Mouse (Mus musculus): ENCODE data around the gene Dkk3. TPM values are rescaled to one million over a fixed set of nuclear protein-coding genes. Genes with fewer than 3 reads are reported as not detected.

The Dkk3 gene
- 11.0 and 12.0 TPM in 2 replicates for polyA plus RNA-seq (2014; fragmentation: Nextera tagmentation; extraction: Ambion mirVana)

GRCm38 (mm10) chr7:112158942-112159341 lies at the start of gene Dkk3:
Gene Dkk3 (minus strand): TSS chr7:112159057.
- Histone ChIP-seq H3K9ac (ENCODE audit: low read depth, low read length) (peak within 1 kb of the TSS; percentile 34; the same call in 1 of the 2 replicates), H3K27me3 (replicated peaks; ENCODE audit: control insufficient read depth, insufficient read depth, low read length) (peaks cover 21% of the 10 kb centered on the region), H3K4me2 (peak within 1 kb of the TSS; percentile 60), H3K4me1 (replicated peaks; ENCODE audit: control insufficient read depth, insufficient read depth, low read length) (no peaks in the 10 kb centered on the region), H3K27ac (ENCODE audit: low read depth, low read length) (no peak within 1 kb of the TSS), H3K9me3 (ENCODE audit: control insufficient read depth, low read length) (no peaks in the 10 kb centered on the region), H3K36me3 (ENCODE audit: control insufficient read depth, insufficient read depth, low read length) (no peaks in the 10 kb centered on the region), H3K4me3 (ENCODE audit: low read depth, low read length) (peak within 1 kb of the TSS; percentile 53)
- DNase-seq (ENCODE audit: low spot score) (peak; percentile 49), ATAC-seq (replicated peaks; ENCODE audit: low FRiP score) (peak; percentile 25)
- 6% methylated on average over 21 of the region's 21 CpGs for WGBS

GRCm38 (mm10) chr7:112207717-112208116 lies 48.9 kb upstream of the Dkk3 start:
- no peak for DNase-seq (ENCODE audit: low spot score)

GRCm38 (mm10) chr7:112205513-112205912 lies 46.7 kb upstream of the Dkk3 start:
- H3K4me1 ChIP-seq (replicated peaks; ENCODE audit: control insufficient read depth, insufficient read depth, low read length), result peaks cover 10% of the 10 kb centered on the region; the same call in 1 of the 2 replicates
- 83% methylated on average over 6 of the region's 6 CpGs for WGBS
- H3K27ac ChIP-seq (ENCODE audit: low read depth, low read length), result no peak overlapping the region
- H3K9me3 ChIP-seq (ENCODE audit: control insufficient read depth, low read length), result no peaks in the 10 kb centered on the region
- H3K27me3 ChIP-seq (replicated peaks; ENCODE audit: control insufficient read depth, insufficient read depth, low read length), result no peaks in the 10 kb centered on the region
- no peaks in the 10 kb centered on the region for H3K36me3 ChIP-seq (ENCODE audit: control insufficient read depth, insufficient read depth, low read length)
- no peak for ATAC-seq (replicated peaks; ENCODE audit: low FRiP score)
- H3K4me3 ChIP-seq (ENCODE audit: low read depth, low read length), result no peak overlapping the region
- no peak overlapping the region for H3K4me2 ChIP-seq
- no peak overlapping the region for H3K9ac ChIP-seq (ENCODE audit: low read depth, low read length)
- no peak for DNase-seq (ENCODE audit: low spot score)

More at GRCm38 (mm10) chr7:112207717-112208116, 48.9 kb upstream of the Dkk3 start:
- Histone ChIP-seq H3K36me3 (ENCODE audit: control insufficient read depth, insufficient read depth, low read length) (no peaks in the 10 kb centered on the region), H3K27ac (ENCODE audit: low read depth, low read length) (no peak overlapping the region), H3K4me3 (ENCODE audit: low read depth, low read length) (no peak overlapping the region), H3K4me2 (no peak overlapping the region), H3K9me3 (ENCODE audit: control insufficient read depth, low read length) (no peaks in the 10 kb centered on the region), H3K27me3 (replicated peaks; ENCODE audit: control insufficient read depth, insufficient read depth, low read length) (no peaks in the 10 kb centered on the region), H3K4me1 (replicated peaks; ENCODE audit: control insufficient read depth, insufficient read depth, low read length) (peaks cover 8% of the 10 kb centered on the region; the same call in 1 of the 2 replicates), H3K9ac (ENCODE audit: low read depth, low read length) (no peak overlapping the region)
- no peak for ATAC-seq (replicated peaks; ENCODE audit: low FRiP score)
- 84% methylated on average over 6 of the region's 6 CpGs for WGBS

GRCm38 (mm10) chr7:112204380-112204963 lies 45.6 kb upstream of the Dkk3 start:
- peaks cover 10% of the 10 kb centered on the region; the same call in 1 of the 2 replicates for H3K4me1 ChIP-seq (replicated peaks; ENCODE audit: control insufficient read depth, insufficient read depth, low read length)
- no peak overlapping the region for H3K9ac ChIP-seq (ENCODE audit: low read depth, low read length)
- WGBS, result 50% methylated on average over 6 of the region's 6 CpGs
- ATAC-seq (replicated peaks; ENCODE audit: low FRiP score), result no peak
- DNase-seq (ENCODE audit: low spot score), result no peak
- H3K27me3 ChIP-seq (replicated peaks; ENCODE audit: control insufficient read depth, insufficient read depth, low read length), result no peaks in the 10 kb centered on the region
- peak overlapping the region; percentile 5; the same call in 1 of the 2 replicates for H3K27ac ChIP-seq (ENCODE audit: low read depth, low read length)
- H3K4me3 ChIP-seq (ENCODE audit: low read depth, low read length), result no peak overlapping the region
- no peak overlapping the region for H3K4me2 ChIP-seq
- no peaks in the 10 kb centered on the region for H3K36me3 ChIP-seq (ENCODE audit: control insufficient read depth, insufficient read depth, low read length)
- no peaks in the 10 kb centered on the region for H3K9me3 ChIP-seq (ENCODE audit: control insufficient read depth, low read length)

- ATAC-seq (replicated peaks; ENCODE audit: low FRiP score), result no peak
- Histone ChIP-seq H3K4me3 (ENCODE audit: low read depth, low read length) (no peak overlapping the region), H3K9me3 (ENCODE audit: control insufficient read depth, low read length) (no peaks in the 10 kb centered on the region), H3K4me2 (no peak overlapping the region), H3K4me1 (replicated peaks; ENCODE audit: control insufficient read depth, insufficient read depth, low read length) (peaks cover 9% of the 10 kb centered on the region; the same call in 1 of the 2 replicates), H3K27ac (ENCODE audit: low read depth, low read length) (no peak overlapping the region), H3K9ac (ENCODE audit: low read depth, low read length) (no peak overlapping the region), H3K36me3 (ENCODE audit: control insufficient read depth, insufficient read depth, low read length) (no peaks in the 10 kb centered on the region), H3K27me3 (replicated peaks; ENCODE audit: control insufficient read depth, insufficient read depth, low read length) (no peaks in the 10 kb centered on the region)
- WGBS, result 68% methylated on average over 5 of the region's 5 CpGs
- no peak for DNase-seq (ENCODE audit: low spot score)
These were observed 45.1 kb upstream of the Dkk3 start for GRCm38 (mm10) chr7:112203937-112204336.

- no peak overlapping the region for H3K4me2 ChIP-seq
- 78% methylated on average over 5 of the region's 5 CpGs for WGBS
- H3K27ac ChIP-seq (ENCODE audit: low read depth, low read length), result no peak overlapping the region
These were observed 44.0 kb upstream of the Dkk3 start for GRCm38 (mm10) chr7:112202843-112203242.

GRCm38 (mm10) chr7:112202194-112202593 lies 43.3 kb upstream of the Dkk3 start:
- Histone ChIP-seq H3K4me1 (replicated peaks; ENCODE audit: control insufficient read depth, insufficient read depth, low read length) (0 out of 2 replicates have a peak, but pooled peaks cover 2% of the 10 kb centered on the region), H3K9me3 (ENCODE audit: control insufficient read depth, low read length) (no peaks in the 10 kb centered on the region), H3K4me2 (no peak overlapping the region), H3K4me3 (ENCODE audit: low read depth, low read length) (no peak overlapping the region), H3K27ac (ENCODE audit: low read depth, low read length) (no peak overlapping the region), H3K27me3 (replicated peaks; ENCODE audit: control insufficient read depth, insufficient read depth, low read length) (no peaks in the 10 kb centered on the region), H3K9ac (ENCODE audit: low read depth, low read length) (no peak overlapping the region), H3K36me3 (ENCODE audit: control insufficient read depth, insufficient read depth, low read length) (no peaks in the 10 kb centered on the region)
- WGBS, result 47% methylated on average over 4 of the region's 4 CpGs
- DNase-seq (ENCODE audit: low spot score) (no peak), ATAC-seq (replicated peaks; ENCODE audit: low FRiP score) (no peak)

More at GRCm38 (mm10) chr7:112202843-112203242, 44.0 kb upstream of the Dkk3 start:
- H3K9me3 ChIP-seq (ENCODE audit: control insufficient read depth, low read length), result no peaks in the 10 kb centered on the region
- ATAC-seq (replicated peaks; ENCODE audit: low FRiP score) (no peak), DNase-seq (ENCODE audit: low spot score) (no peak)
- H3K9ac ChIP-seq (ENCODE audit: low read depth, low read length), result no peak overlapping the region
- H3K36me3 ChIP-seq (ENCODE audit: control insufficient read depth, insufficient read depth, low read length), result no peaks in the 10 kb centered on the region
- H3K4me3 ChIP-seq (ENCODE audit: low read depth, low read length), result no peak overlapping the region
- 0 out of 2 replicates have a peak, but pooled peaks cover 3% of the 10 kb centered on the region for H3K4me1 ChIP-seq (replicated peaks; ENCODE audit: control insufficient read depth, insufficient read depth, low read length)
- H3K27me3 ChIP-seq (replicated peaks; ENCODE audit: control insufficient read depth, insufficient read depth, low read length), result no peaks in the 10 kb centered on the region

- Histone ChIP-seq H3K36me3 (ENCODE audit: control insufficient read depth, insufficient read depth, low read length) (no peaks in the 10 kb centered on the region), H3K27me3 (replicated peaks; ENCODE audit: control insufficient read depth, insufficient read depth, low read length) (no peaks in the 10 kb centered on the region), H3K4me1 (replicated peaks; ENCODE audit: control insufficient read depth, insufficient read depth, low read length) (0 out of 2 replicates have a peak, but pooled peaks cover 2% of the 10 kb centered on the region), H3K4me2 (no peak overlapping the region), H3K4me3 (ENCODE audit: low read depth, low read length) (no peak overlapping the region), H3K27ac (ENCODE audit: low read depth, low read length) (no peak overlapping the region), H3K9me3 (ENCODE audit: control insufficient read depth, low read length) (no peaks in the 10 kb centered on the region), H3K9ac (ENCODE audit: low read depth, low read length) (no peak overlapping the region)
- ATAC-seq (replicated peaks; ENCODE audit: low FRiP score) (no peak), DNase-seq (ENCODE audit: low spot score) (no peak)
- 51% methylated on average over 4 of the region's 4 CpGs for WGBS
These were observed 41.9 kb upstream of the Dkk3 start for GRCm38 (mm10) chr7:112200761-112201160.

GRCm38 (mm10) chr7:112199343-112199742 lies 40.5 kb upstream of the Dkk3 start:
- H3K27me3 ChIP-seq (replicated peaks; ENCODE audit: control insufficient read depth, insufficient read depth, low read length), result no peaks in the 10 kb centered on the region
- 0 out of 2 replicates have a peak, but pooled peaks cover 2% of the 10 kb centered on the region for H3K4me1 ChIP-seq (replicated peaks; ENCODE audit: control insufficient read depth, insufficient read depth, low read length)
- no peaks in the 10 kb centered on the region for H3K36me3 ChIP-seq (ENCODE audit: control insufficient read depth, insufficient read depth, low read length)
- no peak overlapping the region for H3K27ac ChIP-seq (ENCODE audit: low read depth, low read length)
- no peak overlapping the region for H3K4me3 ChIP-seq (ENCODE audit: low read depth, low read length)
- no peak for ATAC-seq (replicated peaks; ENCODE audit: low FRiP score)
- H3K9me3 ChIP-seq (ENCODE audit: control insufficient read depth, low read length), result no peaks in the 10 kb centered on the region
- DNase-seq (ENCODE audit: low spot score), result no peak
- H3K9ac ChIP-seq (ENCODE audit: low read depth, low read length), result no peak overlapping the region
- 76% methylated on average over 3 of the region's 3 CpGs for WGBS
- H3K4me2 ChIP-seq, result no peak overlapping the region

Measured in liver, embryonic 11.5 days (tissue).